Mouse (Mus musculus) kidney, embryonic 14.5 days (tissue): ENCODE results near the gene Rtp4. TPM values are rescaled to one million over a fixed set of nuclear protein-coding genes. Genes with fewer than 3 reads are reported as not detected.

Experiments used
- ATAC-seq: fragments of 200-750 bp; cut with Nextera tagmentation; 2 replicates; pipeline ENCODE4 v1.8.0; 2017; ENCODE audit warnings: moderate number of reproducible peaks, mild to moderate bottlenecking, moderate TSS enrichment, moderate library complexity; ENCODE audit not compliant: low FRiP score, low TSS enrichment
- H3K27ac ChIP-seq: fragments of 300-500 bp; sonication (generic); 2 replicates; pipeline ENCODE4 v1.5.1; 2014; ENCODE audit warnings: low read depth, mild to moderate bottlenecking, low read length, moderate library complexity, mixed read lengths
- H3K27me3 ChIP-seq: fragments of 300-500 bp; sonication (generic); 2 replicates; pipeline ENCODE4 v1.6.1; 2014; ENCODE audit warnings: mild to moderate bottlenecking, low read length; ENCODE audit not compliant: control insufficient read depth, insufficient read depth
- H3K36me3 ChIP-seq: fragments of 300-500 bp; sonication (generic); 2 replicates; pipeline ENCODE4 v1.6.1; 2014; ENCODE audit warnings: low read length, mixed read lengths; ENCODE audit not compliant: control insufficient read depth, insufficient read depth
- H3K4me1 ChIP-seq: fragments of 300-500 bp; sonication (generic); 2 replicates; pipeline ENCODE4 v1.6.1; 2014; ENCODE audit warnings: low read length, mixed read lengths; ENCODE audit not compliant: control insufficient read depth, insufficient read depth
- H3K4me2 ChIP-seq: fragments of 300-500 bp; sonication (generic); replicated peaks from 2 replicates; pipeline ENCODE4 v1.6.1; 2014; ENCODE audit warnings: low read depth, mild to moderate bottlenecking, low read length
- H3K4me3 ChIP-seq: fragments of 300-500 bp; sonication (generic); 2 replicates; pipeline ENCODE4 v1.5.1; 2014; ENCODE audit warnings: mild to moderate bottlenecking, low read length
- H3K9ac ChIP-seq: fragments of 300-500 bp; sonication (generic); 2 replicates; pipeline ENCODE4 v1.6.1; 2014; ENCODE audit warnings: low read depth, mild to moderate bottlenecking, low read length, moderate library complexity
- H3K9me3 ChIP-seq: fragments of 300-500 bp; sonication (generic); 2 replicates; pipeline ENCODE4 v1.6.1; 2016; ENCODE audit warnings: low read length; ENCODE audit not compliant: control insufficient read depth
- WGBS: fragments of 180-500 bp; shearing (Covaris S2); extraction: QIAGEN DNeasy Blood & Tissue Kit; methylation state at CpG from one replicate; pipeline ENCODE4 v1.1.7; 2014; 5-methylcytosine and 5-hydroxymethylcytosine counted together
- polyA plus RNA-seq: library from polyadenylated mRNA; unstranded; fragments of >200 nt; fragmentation: Nextera tagmentation; extraction: Ambion mirVana; gene quantifications from 2 replicates; pipeline ENCODE4 v1.2.1, GENCODE M21; 2014

Rtp4 gene
- polyA plus RNA-seq, 1 experiment from 2014 or later, result 8.5 TPM

- H3K9ac ChIP-seq, result no peak overlapping the region
- no peaks in the 10 kb centered on the region for H3K27me3 ChIP-seq
- H3K4me3 ChIP-seq, result no peak overlapping the region
- peaks cover 4% of the 10 kb centered on the region; the same call in 1 of the 2 replicates for H3K4me1 ChIP-seq
- 0 out of 2 replicates have a peak, but pooled peaks cover 3% of the 10 kb centered on the region for H3K36me3 ChIP-seq
- no peak for ATAC-seq
- 85% methylated on average over 4 of the region's 4 CpGs for WGBS
- no peaks in the 10 kb centered on the region for H3K9me3 ChIP-seq
- no peak overlapping the region for H3K4me2 ChIP-seq
- no peak overlapping the region for H3K27ac ChIP-seq
These were observed 27.3 kb upstream of the Rtp4 start for GRCm38 (mm10) chr16:23492783-23493182.

- Histone ChIP-seq H3K4me3 (no peak overlapping the region), H3K9ac (no peak overlapping the region), H3K36me3 (0 out of 2 replicates have a peak, but pooled peaks cover 3% of the 10 kb centered on the region), H3K9me3 (no peaks in the 10 kb centered on the region), H3K4me2 (no peak overlapping the region), H3K27ac (no peak overlapping the region), H3K4me1 (peaks cover 10% of the 10 kb centered on the region; the same call in 1 of the 2 replicates), H3K27me3 (no peaks in the 10 kb centered on the region)
- ATAC-seq, result no peak
- WGBS, result 77% methylated on average over 8 of the region's 8 CpGs
These were observed 23.7 kb upstream of the Rtp4 start for GRCm38 (mm10) chr16:23496245-23496924.

- H3K36me3 ChIP-seq, result 0 out of 2 replicates have a peak, but pooled peaks cover 3% of the 10 kb centered on the region
- H3K9ac ChIP-seq, result no peak overlapping the region
- H3K4me1 ChIP-seq, result peaks cover 10% of the 10 kb centered on the region; the same call in 1 of the 2 replicates
- no peak overlapping the region for H3K4me2 ChIP-seq
- no peak overlapping the region for H3K27ac ChIP-seq
- no peaks in the 10 kb centered on the region for H3K27me3 ChIP-seq
- 4% methylated on average over 3 of the region's 3 CpGs for WGBS
- H3K4me3 ChIP-seq, result no peak overlapping the region
- H3K9me3 ChIP-seq, result no peaks in the 10 kb centered on the region
- ATAC-seq, result 0 out of 2 replicates have a peak, but pooled peaks have one; percentile 66
These were observed 22.7 kb upstream of the Rtp4 start for GRCm38 (mm10) chr16:23497440-23497839.

GRCm38 (mm10) chr16:23497881-23498280 is 22.2 kb upstream of the Rtp4 start:
- peaks cover 10% of the 10 kb centered on the region; the same call in 1 of the 2 replicates for H3K4me1 ChIP-seq
- no peak overlapping the region for H3K4me2 ChIP-seq
- 0 out of 2 replicates have a peak, but pooled peaks cover 3% of the 10 kb centered on the region for H3K36me3 ChIP-seq
- H3K27me3 ChIP-seq, result no peaks in the 10 kb centered on the region
- no peak for ATAC-seq
- no peaks in the 10 kb centered on the region for H3K9me3 ChIP-seq
- H3K27ac ChIP-seq, result no peak overlapping the region
- WGBS, result 45% methylated on average over 1 of the region's 1 CpGs
- H3K4me3 ChIP-seq, result no peak overlapping the region
- no peak overlapping the region for H3K9ac ChIP-seq

- 53% methylated on average over 7 of the region's 7 CpGs for WGBS
These were observed 21.4 kb upstream of the Rtp4 start for GRCm38 (mm10) chr16:23498691-23499131.

GRCm38 (mm10) chr16:23500558-23500957 is 19.5 kb upstream of the Rtp4 start:
- no peak for ATAC-seq
- no peaks in the 10 kb centered on the region for H3K9me3 ChIP-seq
- no peak overlapping the region for H3K4me3 ChIP-seq
- H3K4me1 ChIP-seq, result peaks cover 10% of the 10 kb centered on the region; the same call in 1 of the 2 replicates
- 79% methylated on average over 5 of the region's 5 CpGs for WGBS
- no peak overlapping the region for H3K27ac ChIP-seq
- no peaks in the 10 kb centered on the region for H3K36me3 ChIP-seq
- H3K4me2 ChIP-seq, result no peak overlapping the region
- H3K9ac ChIP-seq, result no peak overlapping the region
- no peaks in the 10 kb centered on the region for H3K27me3 ChIP-seq

More at GRCm38 (mm10) chr16:23498691-23499131, 21.4 kb upstream of the Rtp4 start:
- H3K9ac ChIP-seq, result no peak overlapping the region
- no peak for ATAC-seq
- H3K4me1 ChIP-seq, result peaks cover 10% of the 10 kb centered on the region; the same call in 1 of the 2 replicates
- H3K36me3 ChIP-seq, result 0 out of 2 replicates have a peak, but pooled peaks cover 3% of the 10 kb centered on the region
- H3K4me2 ChIP-seq, result no peak overlapping the region
- no peak overlapping the region for H3K4me3 ChIP-seq
- H3K27ac ChIP-seq, result no peak overlapping the region
- no peaks in the 10 kb centered on the region for H3K9me3 ChIP-seq
- H3K27me3 ChIP-seq, result no peaks in the 10 kb centered on the region

- Histone ChIP-seq H3K9me3 (no peaks in the 10 kb centered on the region), H3K27me3 (no peaks in the 10 kb centered on the region), H3K9ac (no peak overlapping the region), H3K4me1 (peaks cover 10% of the 10 kb centered on the region; the same call in 1 of the 2 replicates), H3K27ac (no peak overlapping the region), H3K36me3 (no peaks in the 10 kb centered on the region), H3K4me2 (no peak overlapping the region), H3K4me3 (no peak overlapping the region)
- no peak for ATAC-seq
- 83% methylated on average over 2 of the region's 2 CpGs for WGBS
These were observed 18.8 kb upstream of the Rtp4 start for GRCm38 (mm10) chr16:23501288-23501687.

- no peak for ATAC-seq
These were observed 17.6 kb upstream of the Rtp4 start for GRCm38 (mm10) chr16:23502478-23502877.

GRCm38 (mm10) chr16:23503351-23503750 is 16.7 kb upstream of the Rtp4 start:
- WGBS, result 88% methylated on average over 4 of the region's 4 CpGs
- no peak overlapping the region for H3K4me2 ChIP-seq
- H3K4me3 ChIP-seq, result no peak overlapping the region
- peaks cover 2% of the 10 kb centered on the region; the same call in 1 of the 2 replicates for H3K4me1 ChIP-seq
- H3K27me3 ChIP-seq, result no peaks in the 10 kb centered on the region
- no peaks in the 10 kb centered on the region for H3K36me3 ChIP-seq
- no peak overlapping the region for H3K9ac ChIP-seq
- H3K27ac ChIP-seq, result no peak overlapping the region
- ATAC-seq, result no peak
- no peaks in the 10 kb centered on the region for H3K9me3 ChIP-seq

More at GRCm38 (mm10) chr16:23502478-23502877, 17.6 kb upstream of the Rtp4 start:
- Histone ChIP-seq H3K27me3 (no peaks in the 10 kb centered on the region), H3K4me3 (no peak overlapping the region), H3K4me1 (peaks cover 5% of the 10 kb centered on the region; the same call in 1 of the 2 replicates), H3K36me3 (no peaks in the 10 kb centered on the region), H3K27ac (no peak overlapping the region), H3K9ac (no peak overlapping the region), H3K9me3 (no peaks in the 10 kb centered on the region), H3K4me2 (no peak overlapping the region)
- WGBS, result 78% methylated on average over 3 of the region's 3 CpGs
